Mouse (Mus musculus) embryonic facial prominence, embryonic 12.5 days (tissue): Measurements from ENCODE around the gene Il4. TPM values are rescaled to one million over a fixed set of nuclear protein-coding genes. Genes with fewer than 3 reads are reported as not detected.
"Not testable (repeated sequence)": the region's sequence is repeated elsewhere in the genome, so short reads cannot be mapped to it uniquely, and the experiment has no call there.

Experiments
- ATAC-seq: fragments of 200-750 bp; cut with Nextera tagmentation; 2 replicates; pipeline ENCODE4 v1.8.0; 2017; ENCODE audit not compliant: insufficient number of reproducible peaks, insufficient read depth, low FRiP score, low TSS enrichment
- H3K27ac ChIP-seq: fragments of 300-500 bp; sonication (generic); 2 replicates; pipeline ENCODE4 v1.5.1; 2016; ENCODE audit warnings: mild to moderate bottlenecking
- H3K27me3 ChIP-seq: fragments of 300-500 bp; sonication (generic); 2 replicates; pipeline ENCODE4 v1.6.1; 2016; ENCODE audit warnings: mild to moderate bottlenecking, moderate library complexity
- H3K36me3 ChIP-seq: fragments of 300-500 bp; sonication (generic); 2 replicates; pipeline ENCODE4 v1.6.1; 2016; ENCODE audit warnings: mild to moderate bottlenecking
- H3K4me1 ChIP-seq: fragments of 300-500 bp; sonication (generic); 2 replicates; pipeline ENCODE4 v1.6.1; 2016
- H3K4me2 ChIP-seq: fragments of 300-500 bp; sonication (generic); replicated peaks from 2 replicates; pipeline ENCODE4 v1.6.1; 2016; ENCODE audit warnings: mild to moderate bottlenecking, moderate library complexity
- H3K4me3 ChIP-seq: fragments of 300-500 bp; sonication (generic); 2 replicates; pipeline ENCODE4 v1.5.1; 2016; ENCODE audit warnings: mild to moderate bottlenecking
- H3K9ac ChIP-seq: fragments of 300-500 bp; sonication (generic); 2 replicates; pipeline ENCODE4 v1.6.1; 2016; ENCODE audit warnings: mild to moderate bottlenecking, moderate library complexity
- H3K9me3 ChIP-seq: fragments of 300-500 bp; sonication (generic); 2 replicates; pipeline ENCODE4 v1.6.1; 2016; ENCODE audit warnings: mild to moderate bottlenecking, moderate library complexity
- WGBS: fragments of 180-500 bp; shearing (Covaris S2); methylation state at CpG from one replicate; pipeline ENCODE4 v1.1.7; 2016; 5-methylcytosine and 5-hydroxymethylcytosine counted together
- polyA plus RNA-seq: library from polyadenylated mRNA; unstranded; fragments of >200 nt; fragmentation: Nextera tagmentation; extraction: Ambion mirVana; gene quantifications from 2 replicates; pipeline ENCODE4 v1.2.1, GENCODE M21; 2016

The Il4 gene
- polyA plus RNA-seq, 1 experiment from 2014 or later = 2.3 TPM

DNA sequence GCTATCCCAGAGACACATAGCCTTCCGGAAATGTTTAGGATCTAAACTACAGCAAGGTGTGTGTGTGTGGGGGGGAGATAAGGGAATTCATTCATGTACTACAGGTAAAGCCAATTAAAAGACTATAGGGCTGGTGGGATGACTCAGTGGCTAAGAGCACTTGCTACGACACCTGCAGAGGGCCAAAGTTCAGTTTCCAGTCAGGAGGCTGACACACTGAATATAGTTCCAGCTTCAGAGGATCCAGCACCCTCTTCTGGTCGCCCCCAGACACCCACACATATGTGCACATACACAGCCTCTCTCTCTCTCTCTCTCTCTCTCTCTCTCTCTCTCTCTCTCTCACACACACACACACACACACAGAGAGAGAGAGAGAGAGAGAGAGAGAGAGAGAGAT lies 60.5 kb downstream of the Il4 start:
- H3K4me2 ChIP-seq, H3K36me3 ChIP-seq, H3K4me3 ChIP-seq, ATAC-seq, H3K27ac ChIP-seq, H3K9ac ChIP-seq, H3K4me1 ChIP-seq, H3K9me3 ChIP-seq, H3K27me3 ChIP-seq: not testable (repeated sequence)
- WGBS = 86% methylated on average over 2 of the region's 3 CpGs

DNA sequence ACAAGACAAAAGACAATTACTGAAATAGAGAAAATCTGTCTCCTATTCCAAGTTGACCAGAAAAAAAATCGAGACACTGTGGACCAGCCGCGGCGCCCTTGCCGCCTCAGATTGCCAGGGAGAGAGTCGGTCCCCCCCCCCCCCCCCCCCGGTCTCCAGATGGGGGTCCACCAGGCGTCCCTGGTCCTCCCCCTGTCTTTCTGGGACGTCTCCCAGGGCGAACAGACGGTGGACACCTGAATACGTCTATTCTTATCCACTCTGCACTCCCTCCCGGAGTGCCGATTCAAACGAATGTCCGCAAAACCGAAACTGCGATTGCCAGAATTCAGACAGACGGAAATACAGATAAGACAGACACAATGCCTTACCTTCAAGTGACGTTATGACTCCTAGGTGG lies 61.9 kb downstream of the Il4 start:
- H3K27me3 ChIP-seq, H3K27ac ChIP-seq, H3K9me3 ChIP-seq, H3K4me1 ChIP-seq, ATAC-seq, H3K36me3 ChIP-seq, H3K4me3 ChIP-seq, H3K9ac ChIP-seq, H3K4me2 ChIP-seq: not testable (repeated sequence)
- WGBS = 93% methylated on average over 9 of the region's 20 CpGs

Other genes starting within 250 kb of the Il4 start
- 0.56 TPM in 1 of 2 replicates, not detected in the other for gene Leap2, start 195.5 kb downstream of the Il4 start, polyA plus RNA-seq
- gene Uqcrq, start 187.8 kb downstream of the Il4 start, polyA plus RNA-seq = 476 and 519 TPM in 2 replicates
- gene Gdf9, start 187.6 kb downstream of the Il4 start, polyA plus RNA-seq = 1.5 and 1.8 TPM in 2 replicates
- gene Gm10447, start 161.6 kb downstream of the Il4 start, polyA plus RNA-seq = 0.22 and 0.27 TPM in 2 replicates
- 5.9 and 6.5 TPM in 2 replicates for gene Shroom1, start 161.5 kb downstream of the Il4 start, polyA plus RNA-seq
- not detected in 2 replicates for gene Gm9837, start 148.2 kb downstream of the Il4 start, polyA plus RNA-seq
- 0.25 TPM in 1 of 2 replicates, not detected in the other for gene Gm9945, start 138.5 kb downstream of the Il4 start, polyA plus RNA-seq
- 1.6 and 2.4 TPM in 2 replicates for gene Sowaha, start 138.4 kb downstream of the Il4 start, polyA plus RNA-seq
- 37.0 and 38.9 TPM in 2 replicates for gene Sept8, start 99.4 kb downstream of the Il4 start, polyA plus RNA-seq
- 101 and 112 TPM in 2 replicates for gene Kif3a, start 51.3 kb downstream of the Il4 start, polyA plus RNA-seq
- not detected in 2 replicates for gene Il13, start 16.0 kb upstream of the Il4 start, polyA plus RNA-seq
- gene Rad50, start 88.7 kb upstream of the Il4 start, polyA plus RNA-seq = 25.3 and 30.9 TPM in 2 replicates
- gene Il5, start 102.1 kb upstream of the Il4 start, polyA plus RNA-seq = not detected in 2 replicates
- 7.9 and 10.2 TPM in 2 replicates for gene Irf1, start 151.3 kb upstream of the Il4 start, polyA plus RNA-seq
- not detected in 2 replicates for gene Gm17334, start 154.5 kb upstream of the Il4 start, polyA plus RNA-seq
- gene Gm12216, start 240.6 kb upstream of the Il4 start, polyA plus RNA-seq = 0.28 and 0.74 TPM in 2 replicates